Comparison of ENCODE assay signal across 24 mouse cellular contexts in the genomic region with DNA sequence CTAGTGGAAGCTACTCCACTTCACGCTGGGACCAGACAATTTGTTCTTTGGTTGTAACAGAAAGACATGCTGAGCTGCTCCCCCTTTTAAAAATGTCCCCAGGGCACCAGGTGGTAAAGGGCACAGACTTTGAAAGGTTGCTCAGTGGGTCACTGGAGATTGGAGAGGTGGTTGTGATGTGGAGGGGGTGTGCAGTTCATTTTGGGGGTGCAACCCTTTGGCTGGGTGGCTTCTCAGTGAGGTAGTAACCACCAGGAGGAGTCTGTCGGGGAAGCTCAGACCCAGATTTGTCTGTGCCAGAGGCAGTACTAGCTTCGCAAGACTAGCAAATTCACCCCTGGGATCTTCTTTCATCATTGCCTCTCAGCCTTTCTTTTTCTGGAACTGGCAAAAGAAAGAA.
DNase-seq lines count a peak whose midpoint lies in the region; ATAC-seq lines count a peak whose summit lies in the region.
"Had no signal": no experiment of that assay in that cellular context is flagged by ENCODE, and none has a peak within 500 bp of the region (broad histone marks: within the 10 kb centered on the region; RNA-seq: fewer than 3 reads in every experiment).

No protein-coding gene starts in this region.

- no peaks in the 10 kb centered on the region for H3K36me3 ChIP-seq in heart, embryonic 11.5 days (ENCODE audit: control insufficient read depth, insufficient read depth, low read length)
- H3K36me3 ChIP-seq in hindbrain, embryonic 15.5 days = no peaks in the 10 kb centered on the region
- no peaks in the 10 kb centered on the region for H3K36me3 ChIP-seq in hindbrain, embryonic 12.5 days
- H3K36me3 ChIP-seq in lung, embryonic 16.5 days (ENCODE audit: control insufficient read depth, insufficient read depth, low read length) = no peaks in the 10 kb centered on the region
- no peaks in the 10 kb centered on the region for H3K36me3 ChIP-seq in embryonic facial prominence, embryonic 14.5 days (ENCODE audit: control insufficient read depth, insufficient read depth, low read length)
- H3K36me3 ChIP-seq: embryonic facial prominence, embryonic 12.5 days; midbrain, embryonic 12.5 days; neural tube, embryonic 15.5 days; stomach, embryonic 15.5 days had no signal

- no peak overlapping the region for H3K9ac ChIP-seq in heart, embryonic 11.5 days (ENCODE audit: low read depth, low read length)
- no peak overlapping the region for H3K9ac ChIP-seq in hindbrain, embryonic 15.5 days
- no peak overlapping the region for H3K9ac ChIP-seq in hindbrain, embryonic 12.5 days
- no peak overlapping the region for H3K9ac ChIP-seq in lung, embryonic 16.5 days (ENCODE audit: low read length)
- H3K9ac ChIP-seq in embryonic facial prominence, embryonic 14.5 days (ENCODE audit: low read depth, low read length) = no peak overlapping the region
- H3K9ac ChIP-seq: embryonic facial prominence, embryonic 12.5 days; forebrain, postnatal 0 days; liver, embryonic 14.5 days; midbrain, embryonic 12.5 days; neural tube, embryonic 15.5 days; stomach, embryonic 15.5 days had no signal

- no peak for ATAC-seq in heart, embryonic 11.5 days (replicated peaks; ENCODE audit: insufficient number of reproducible peaks, low FRiP score, low TSS enrichment)
- 0 out of 2 replicates have a peak, but pooled peaks have one; percentile 12 for ATAC-seq in hindbrain, embryonic 15.5 days (ENCODE audit: low FRiP score, low read depth)
- ATAC-seq in hindbrain, embryonic 12.5 days (ENCODE audit: low FRiP score) = no peak
- ATAC-seq in lung, embryonic 16.5 days (ENCODE audit: low read depth) = peak; percentile 24
- ATAC-seq in embryonic facial prominence, embryonic 14.5 days (ENCODE audit: low read depth) = no peak
- ATAC-seq: CD4-positive, CD25-positive, alpha-beta regulatory T cell, adult 4 months had no signal

- H3K4me1 ChIP-seq in heart, embryonic 11.5 days (ENCODE audit: control insufficient read depth, insufficient read depth, low read length) = no peaks in the 10 kb centered on the region
- peaks cover 17% of the 10 kb centered on the region for H3K4me1 ChIP-seq in hindbrain, embryonic 15.5 days (replicated peaks)
- H3K4me1 ChIP-seq in hindbrain, embryonic 12.5 days = peaks cover 18% of the 10 kb centered on the region
- H3K4me1 ChIP-seq in lung, embryonic 16.5 days (replicated peaks; ENCODE audit: control insufficient read depth, insufficient read depth, low read length) = peaks cover 3% of the 10 kb centered on the region; the same call in 1 of the 2 replicates
- peaks cover 21% of the 10 kb centered on the region for H3K4me1 ChIP-seq in embryonic facial prominence, embryonic 14.5 days (ENCODE audit: control insufficient read depth, insufficient read depth, low read length)
- H3K4me1 ChIP-seq: midbrain, embryonic 12.5 days had no signal

- DNase-seq in heart, adult 11 months = peak; percentile 91
- no peak for DNase-seq in lung, postnatal 25 days (ENCODE audit: low spot score)
- peak; percentile 41 for DNase-seq in embryonic facial prominence, embryonic 14.5 days (ENCODE audit: low spot score)
- no peak for DNase-seq in kidney, adult 11 months
- DNase-seq: cerebellum, adult 11 months; cerebellum, adult 9-10 months; cerebellum, postnatal 36 days; forebrain, postnatal 0 days; kidney, adult 8-10 months; kidney, postnatal 4 days; liver; lung, adult 2 months; right cerebral cortex, postnatal 25 days had no signal

- no peaks in the 10 kb centered on the region for H3K9me3 ChIP-seq in heart, embryonic 11.5 days (replicated peaks; ENCODE audit: control insufficient read depth, low read length)
- H3K9me3 ChIP-seq in hindbrain, embryonic 15.5 days = no peaks in the 10 kb centered on the region
- no peaks in the 10 kb centered on the region for H3K9me3 ChIP-seq in hindbrain, embryonic 12.5 days (replicated peaks)
- no peaks in the 10 kb centered on the region for H3K9me3 ChIP-seq in lung, embryonic 16.5 days (ENCODE audit: control insufficient read depth, low read length)
- H3K9me3 ChIP-seq in embryonic facial prominence, embryonic 14.5 days (ENCODE audit: control insufficient read depth, low read length) = no peaks in the 10 kb centered on the region
- H3K9me3 ChIP-seq: embryonic facial prominence, embryonic 12.5 days; midbrain, embryonic 12.5 days; neural tube, embryonic 15.5 days; stomach, embryonic 15.5 days had no signal

- H3K4me3 ChIP-seq in heart, embryonic 11.5 days (ENCODE audit: low read depth, low read length) = no peak overlapping the region
- H3K4me3 ChIP-seq in hindbrain, embryonic 15.5 days = no peak overlapping the region
- H3K4me3 ChIP-seq in hindbrain, embryonic 12.5 days = no peak overlapping the region
- no peak overlapping the region for H3K4me3 ChIP-seq in lung, embryonic 16.5 days (ENCODE audit: low read length)
- no peak overlapping the region for H3K4me3 ChIP-seq in embryonic facial prominence, embryonic 14.5 days (ENCODE audit: low read depth, low read length)
- H3K4me3 ChIP-seq: embryonic facial prominence, embryonic 12.5 days; midbrain, embryonic 12.5 days; neural tube, embryonic 15.5 days; stomach, embryonic 15.5 days had no signal

- 78% methylated on average over 3 of the region's 3 CpGs for WGBS in heart, embryonic 11.5 days (ENCODE audit: insufficient replicate concordance)
- WGBS in hindbrain, embryonic 15.5 days = 42% methylated on average over 3 of the region's 3 CpGs
- WGBS in hindbrain, embryonic 12.5 days = 41% methylated on average over 3 of the region's 3 CpGs
- 74% methylated on average over 3 of the region's 3 CpGs for WGBS in lung, embryonic 16.5 days
- 41% methylated on average over 3 of the region's 3 CpGs for WGBS in embryonic facial prominence, embryonic 14.5 days

- no peak overlapping the region for H3K27ac ChIP-seq in heart, embryonic 11.5 days (ENCODE audit: low read depth, low read length)
- no peak overlapping the region; the same call in 1 of the 2 replicates for H3K27ac ChIP-seq in hindbrain, embryonic 15.5 days (replicated peaks)
- no peak overlapping the region for H3K27ac ChIP-seq in hindbrain, embryonic 12.5 days
- peak overlapping the region; percentile 41 for H3K27ac ChIP-seq in lung, embryonic 16.5 days (ENCODE audit: low read length)
- no peak overlapping the region for H3K27ac ChIP-seq in embryonic facial prominence, embryonic 14.5 days (replicated peaks; ENCODE audit: low read depth, low read length)
- H3K27ac ChIP-seq: embryonic facial prominence, embryonic 12.5 days; kidney, postnatal 0 days; liver, embryonic 14.5 days; midbrain, embryonic 12.5 days; neural tube, embryonic 15.5 days; stomach, embryonic 15.5 days had no signal

- no peak overlapping the region for H3K4me2 ChIP-seq in heart, embryonic 11.5 days
- H3K4me2 ChIP-seq in hindbrain, embryonic 15.5 days = no peak overlapping the region
- H3K4me2 ChIP-seq in hindbrain, embryonic 12.5 days (replicated peaks) = no peak overlapping the region
- no peak overlapping the region for H3K4me2 ChIP-seq in lung, embryonic 16.5 days (ENCODE audit: low read depth, low read length)
- no peak overlapping the region for H3K4me2 ChIP-seq in embryonic facial prominence, embryonic 14.5 days (ENCODE audit: low read depth, low read length)
- H3K4me2 ChIP-seq: embryonic facial prominence, embryonic 12.5 days; midbrain, embryonic 12.5 days; neural tube, embryonic 15.5 days; stomach, embryonic 15.5 days had no signal

- no peaks in the 10 kb centered on the region for H3K27me3 ChIP-seq in heart, embryonic 11.5 days (ENCODE audit: control insufficient read depth, insufficient read depth, low read length)
- H3K27me3 ChIP-seq in hindbrain, embryonic 15.5 days = no peaks in the 10 kb centered on the region
- peaks cover 4% of the 10 kb centered on the region; the same call in 1 of the 2 replicates for H3K27me3 ChIP-seq in hindbrain, embryonic 12.5 days
- H3K27me3 ChIP-seq in lung, embryonic 16.5 days (ENCODE audit: control insufficient read depth, insufficient read depth, low read depth, low read length) = no peaks in the 10 kb centered on the region
- no peaks in the 10 kb centered on the region for H3K27me3 ChIP-seq in embryonic facial prominence, embryonic 14.5 days (replicated peaks; ENCODE audit: control insufficient read depth, insufficient read depth, low read length)
- H3K27me3 ChIP-seq: embryonic facial prominence, embryonic 12.5 days; midbrain, embryonic 12.5 days; neural tube, embryonic 15.5 days; stomach, embryonic 15.5 days had no signal

Comparison
In these comparisons a context has a peak if more than half of its experiments do, and no peak if none do; other contexts are left out.
1. ATAC-seq: peak in hindbrain, embryonic 15.5 days (single experiment) and lung, embryonic 16.5 days (single experiment); none in heart, embryonic 11.5 days (single experiment), hindbrain, embryonic 12.5 days (single experiment) and embryonic facial prominence, embryonic 14.5 days (single experiment).
2. DNase-seq: peak in heart, adult 11 months (single experiment) and embryonic facial prominence, embryonic 14.5 days (single experiment); none in lung, postnatal 25 days (single experiment) and kidney, adult 11 months (single experiment).